Mouse (Mus musculus) midbrain, embryonic 16.5 days (tissue): ENCODE results near the gene Gm37240. TPM values are rescaled to one million over a fixed set of nuclear protein-coding genes. Genes with fewer than 3 reads are reported as not detected.

Source experiments
- ATAC-seq: fragments of 200-750 bp; cut with Nextera tagmentation; 2 replicates; pipeline ENCODE4 v1.8.0; 2017; ENCODE audit warnings: moderate TSS enrichment
- H3K27ac ChIP-seq: fragments of 300-500 bp; sonication (generic); 2 replicates; pipeline ENCODE4 v1.5.1; 2014; ENCODE audit warnings: mild to moderate bottlenecking, low read length, mixed read lengths
- H3K27me3 ChIP-seq: fragments of 300-500 bp; sonication (generic); 2 replicates; pipeline ENCODE4 v1.6.1; 2014; ENCODE audit warnings: low read depth, low read length, mixed read lengths; ENCODE audit not compliant: control insufficient read depth, insufficient read depth
- H3K36me3 ChIP-seq: fragments of 300-500 bp; sonication (generic); 2 replicates; pipeline ENCODE4 v1.6.1; 2014; ENCODE audit warnings: mild to moderate bottlenecking, low read length, moderate library complexity, mixed read lengths; ENCODE audit not compliant: control insufficient read depth, insufficient read depth
- H3K4me1 ChIP-seq: fragments of 300-500 bp; sonication (generic); 2 replicates; pipeline ENCODE4 v1.6.1; 2014; ENCODE audit warnings: mild to moderate bottlenecking, low read length, mixed read lengths; ENCODE audit not compliant: control insufficient read depth, insufficient read depth
- H3K4me2 ChIP-seq: fragments of 300-500 bp; sonication (generic); 2 replicates; pipeline ENCODE4 v1.6.1; 2014; ENCODE audit warnings: mild to moderate bottlenecking, low read length, mixed read lengths
- H3K4me3 ChIP-seq: fragments of 300-500 bp; sonication (generic); 2 replicates; pipeline ENCODE4 v1.5.1; 2014; ENCODE audit warnings: low read depth, mild to moderate bottlenecking, low read length, moderate library complexity, mixed read lengths
- H3K9ac ChIP-seq: fragments of 300-500 bp; sonication (generic); 2 replicates; pipeline ENCODE4 v1.6.1; 2014; ENCODE audit warnings: low read depth, low read length, mixed read lengths
- H3K9me3 ChIP-seq: fragments of 300-500 bp; sonication (generic); replicated peaks from 2 replicates; pipeline ENCODE4 v1.6.1; 2014; ENCODE audit warnings: mild to moderate bottlenecking, low read length, mixed read lengths; ENCODE audit not compliant: control insufficient read depth, poor library complexity, severe bottlenecking
- WGBS: fragments of 180-500 bp; shearing (Covaris S2); extraction: QIAGEN DNeasy Blood & Tissue Kit; methylation state at CpG from one replicate; pipeline ENCODE4 v1.1.7; 2014; 5-methylcytosine and 5-hydroxymethylcytosine counted together
- polyA plus RNA-seq: library from polyadenylated mRNA; unstranded; fragments of >200 nt; fragmentation: Nextera tagmentation; extraction: Ambion mirVana; gene quantifications from 2 replicates; pipeline ENCODE4 v1.2.1, GENCODE M21; 2015

Gene Gm37240
- polyA plus RNA-seq, 1 experiment from 2014 or later = 0.26 TPM

GRCm38 (mm10) chr3:85236546-85236945 is 650.8 kb downstream of the Gm37240 start:
- no peaks in the 10 kb centered on the region for H3K27me3 ChIP-seq
- no peaks in the 10 kb centered on the region for H3K9me3 ChIP-seq
- no peaks in the 10 kb centered on the region for H3K36me3 ChIP-seq
- H3K4me1 ChIP-seq = no peaks in the 10 kb centered on the region
- no peak overlapping the region for H3K4me3 ChIP-seq
- no peak overlapping the region for H3K4me2 ChIP-seq
- WGBS = 83% methylated on average over 3 of the region's 3 CpGs
- H3K27ac ChIP-seq = no peak overlapping the region
- no peak overlapping the region for H3K9ac ChIP-seq
- ATAC-seq = no peak

DNA sequence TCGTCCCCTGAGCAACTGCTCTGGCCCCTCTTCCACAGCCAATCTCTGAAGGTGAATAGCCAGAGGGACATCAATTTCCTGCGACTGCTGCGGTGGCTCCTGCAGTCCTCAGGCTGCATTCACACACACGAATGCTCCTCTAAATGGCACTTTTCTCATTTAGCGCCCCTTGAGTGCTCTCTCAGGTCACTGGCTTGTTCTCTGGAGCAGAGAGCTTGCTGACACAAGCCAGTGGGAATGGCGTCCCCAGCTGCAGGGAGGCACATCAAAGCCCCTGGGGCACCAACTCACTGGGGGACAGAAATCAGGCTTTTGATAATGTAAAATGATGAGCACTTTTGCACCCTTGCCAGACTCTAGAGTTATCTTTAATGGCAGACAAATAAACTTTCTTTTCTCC is 654.5 kb downstream of the Gm37240 start:
- 60% methylated on average over 6 of the region's 6 CpGs for WGBS
- H3K27me3 ChIP-seq = no peaks in the 10 kb centered on the region
- H3K36me3 ChIP-seq = no peaks in the 10 kb centered on the region

GRCm38 (mm10) chr3:85222046-85222445 is 665.3 kb downstream of the Gm37240 start:
- 81% methylated on average over 5 of the region's 5 CpGs for WGBS
- H3K36me3 ChIP-seq = no peaks in the 10 kb centered on the region
- no peak overlapping the region for H3K27ac ChIP-seq
- no peak overlapping the region for H3K9ac ChIP-seq
- H3K27me3 ChIP-seq = no peaks in the 10 kb centered on the region
- H3K9me3 ChIP-seq = no peaks in the 10 kb centered on the region
- no peak overlapping the region for H3K4me2 ChIP-seq
- ATAC-seq = no peak
- no peak overlapping the region for H3K4me3 ChIP-seq
- H3K4me1 ChIP-seq = no peaks in the 10 kb centered on the region

More for the DNA sequence above, 654.5 kb downstream of the Gm37240 start:
- ATAC-seq = no peak
- Histone ChIP-seq H3K4me3 (no peak overlapping the region), H3K9ac (no peak overlapping the region), H3K27ac (no peak overlapping the region), H3K4me2 (no peak overlapping the region), H3K4me1 (no peaks in the 10 kb centered on the region), H3K9me3 (no peaks in the 10 kb centered on the region)

DNA sequence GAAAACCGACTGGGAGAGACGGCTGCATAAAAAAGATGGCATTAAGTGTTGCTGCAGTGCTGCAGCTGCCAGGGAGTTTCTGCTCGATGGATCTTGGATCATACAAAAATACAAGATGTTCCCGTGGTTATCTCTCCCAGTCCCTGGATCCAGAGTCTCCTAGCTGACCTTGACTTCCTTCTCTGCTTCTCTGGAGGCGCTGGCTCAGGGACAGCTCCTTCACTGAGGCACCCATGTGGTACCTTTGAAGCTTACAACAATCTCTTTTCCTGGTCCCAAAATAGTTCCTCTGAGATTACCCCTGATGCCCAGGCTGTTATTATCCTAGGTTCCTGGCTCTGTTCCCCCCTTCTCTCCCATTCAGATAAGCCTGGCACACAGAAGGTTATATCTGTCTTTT is 672.4 kb downstream of the Gm37240 start:
- H3K36me3 ChIP-seq = no peaks in the 10 kb centered on the region
- no peak overlapping the region for H3K4me3 ChIP-seq
- no peak overlapping the region for H3K9ac ChIP-seq
- no peaks in the 10 kb centered on the region for H3K27me3 ChIP-seq
- no peak for ATAC-seq
- H3K27ac ChIP-seq = no peak overlapping the region
- no peaks in the 10 kb centered on the region for H3K4me1 ChIP-seq
- H3K4me2 ChIP-seq = no peak overlapping the region
- no peaks in the 10 kb centered on the region for H3K9me3 ChIP-seq
- WGBS = 82% methylated on average over 5 of the region's 5 CpGs

- Histone ChIP-seq H3K27ac (no peak overlapping the region), H3K27me3 (no peaks in the 10 kb centered on the region), H3K4me1 (no peaks in the 10 kb centered on the region), H3K9ac (no peak overlapping the region), H3K36me3 (no peaks in the 10 kb centered on the region), H3K4me3 (no peak overlapping the region), H3K4me2 (no peak overlapping the region), H3K9me3 (no peaks in the 10 kb centered on the region)
- WGBS = 77% methylated on average over 9 of the region's 9 CpGs
- ATAC-seq = no peak
Measured at GRCm38 (mm10) chr3:85212751-85213350, 674.5 kb downstream of the Gm37240 start.

DNA sequence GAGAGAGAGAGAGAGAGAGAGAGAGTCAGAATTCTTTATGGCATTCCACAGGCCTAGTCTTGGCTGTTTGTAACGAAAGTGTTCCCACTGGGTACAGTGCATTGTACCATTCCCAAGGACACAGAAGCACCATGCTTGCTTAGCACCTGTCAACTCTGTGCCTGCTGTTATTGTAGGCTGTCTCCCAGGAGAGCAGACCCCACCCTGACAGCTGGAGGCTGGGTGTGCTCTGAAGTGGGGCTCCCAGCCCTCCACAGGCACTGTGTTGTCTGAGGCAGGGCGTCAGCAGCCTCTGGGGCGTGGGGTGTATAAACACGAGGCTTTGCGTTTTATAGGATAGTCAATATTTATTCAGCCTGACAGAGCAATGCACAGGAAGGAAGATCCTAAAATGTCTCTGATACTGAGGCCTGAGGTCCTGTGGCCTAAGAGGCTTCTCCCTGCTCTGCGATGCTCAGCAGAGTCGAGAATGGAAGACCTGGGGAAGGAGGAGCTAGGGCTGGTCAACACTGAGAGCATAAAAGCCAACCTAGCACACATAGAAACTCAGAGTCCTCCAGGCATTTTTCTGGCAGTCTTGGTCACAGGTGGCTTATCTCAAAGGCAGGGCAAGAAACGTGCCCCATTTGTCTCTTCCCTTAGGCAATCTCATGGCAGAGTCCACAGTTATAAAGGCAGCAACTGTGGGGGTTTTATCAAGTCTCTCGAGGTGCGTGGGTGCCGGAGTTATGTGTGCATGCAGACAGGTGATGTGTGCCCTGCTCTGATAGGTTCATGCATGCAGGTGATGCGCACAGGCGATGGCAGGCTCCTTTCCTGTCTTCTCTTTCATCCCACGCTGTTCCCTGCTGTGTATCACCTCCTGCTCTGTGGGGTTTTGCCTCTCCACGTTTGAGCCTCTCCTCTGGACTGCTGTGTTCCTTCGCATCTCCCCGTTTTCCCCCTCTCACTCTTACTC is 677.2 kb downstream of the Gm37240 start:
- Histone ChIP-seq H3K27ac (no peak overlapping the region), H3K9me3 (no peaks in the 10 kb centered on the region), H3K27me3 (no peaks in the 10 kb centered on the region), H3K4me1 (no peaks in the 10 kb centered on the region), H3K4me3 (no peak overlapping the region), H3K4me2 (no peak overlapping the region), H3K9ac (no peak overlapping the region), H3K36me3 (no peaks in the 10 kb centered on the region)
- ATAC-seq = no peak
- 74% methylated on average over 17 of the region's 17 CpGs for WGBS

DNA sequence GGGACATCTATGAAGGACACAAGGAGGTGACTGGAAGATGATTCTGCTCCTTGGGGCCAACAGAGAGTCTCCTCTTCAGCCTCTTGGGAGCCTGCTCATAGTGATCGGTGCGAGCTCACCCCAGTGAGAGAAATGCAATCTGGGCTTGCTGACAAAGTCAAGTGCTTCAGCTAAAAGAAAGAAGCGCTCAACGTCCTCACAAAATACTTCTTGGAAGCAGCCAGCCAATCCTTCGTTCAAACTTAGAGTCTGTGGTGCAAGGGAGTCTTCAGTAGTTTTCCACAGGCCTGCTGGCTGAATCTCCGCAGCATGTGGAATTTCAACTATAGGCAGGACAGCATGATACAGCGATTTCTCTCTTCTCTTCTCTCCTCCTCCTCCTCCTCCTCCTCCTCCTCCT is 680.8 kb downstream of the Gm37240 start:
- H3K9me3 ChIP-seq = no peaks in the 10 kb centered on the region
- no peak overlapping the region for H3K27ac ChIP-seq
- H3K36me3 ChIP-seq = no peaks in the 10 kb centered on the region
- no peaks in the 10 kb centered on the region for H3K4me1 ChIP-seq
- no peak overlapping the region for H3K9ac ChIP-seq
- no peak overlapping the region for H3K4me3 ChIP-seq
- H3K27me3 ChIP-seq = no peaks in the 10 kb centered on the region
- no peak for ATAC-seq
- WGBS = 89% methylated on average over 7 of the region's 7 CpGs
- no peak overlapping the region for H3K4me2 ChIP-seq

DNA sequence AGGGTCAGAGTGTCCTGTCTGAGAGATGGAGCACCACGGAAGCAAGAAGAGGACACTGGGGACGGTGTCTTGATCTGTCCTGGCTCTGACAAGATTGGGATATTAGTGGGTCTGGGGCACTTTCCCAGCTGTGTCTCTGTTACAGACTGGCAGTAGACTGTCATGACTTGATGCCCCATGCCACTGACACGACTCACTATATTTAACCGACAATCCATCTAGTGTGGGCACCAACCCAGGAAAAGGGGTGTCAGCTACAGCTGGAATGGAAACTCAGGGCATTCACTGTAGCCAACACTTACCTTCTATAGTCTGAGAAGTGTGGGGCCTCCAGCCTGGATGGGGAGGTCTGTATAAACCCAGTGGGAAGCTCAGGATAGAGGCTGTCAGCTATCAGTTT is 681.4 kb downstream of the Gm37240 start:
- no peak for ATAC-seq
- Histone ChIP-seq H3K4me2 (no peak overlapping the region), H3K9me3 (no peaks in the 10 kb centered on the region), H3K4me3 (no peak overlapping the region), H3K9ac (no peak overlapping the region), H3K4me1 (no peaks in the 10 kb centered on the region), H3K36me3 (no peaks in the 10 kb centered on the region), H3K27ac (no peak overlapping the region), H3K27me3 (no peaks in the 10 kb centered on the region)
- 97% methylated on average over 4 of the region's 4 CpGs for WGBS

DNA sequence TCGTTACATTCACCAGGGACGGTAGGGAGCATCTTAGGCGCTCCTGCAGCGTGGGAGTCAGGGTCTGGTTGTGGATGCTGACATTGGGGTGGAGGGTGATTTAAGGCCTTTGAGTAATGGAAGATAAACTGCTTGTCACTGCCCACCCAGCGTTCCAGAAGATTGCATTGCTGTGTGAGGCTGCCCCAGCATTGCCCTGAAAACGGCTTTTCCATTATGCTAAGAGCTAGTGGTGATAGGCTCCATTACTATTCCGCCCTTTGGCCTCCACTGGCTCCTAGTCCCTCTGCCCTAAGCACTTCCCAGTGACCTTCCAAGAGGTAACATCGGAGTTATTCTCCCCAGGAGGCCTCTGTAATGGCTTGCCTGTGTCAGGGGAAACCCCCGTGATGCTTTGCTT is 683.7 kb downstream of the Gm37240 start:
- Histone ChIP-seq H3K4me3 (no peak overlapping the region), H3K4me1 (no peaks in the 10 kb centered on the region), H3K27ac (no peak overlapping the region), H3K9me3 (no peaks in the 10 kb centered on the region), H3K4me2 (no peak overlapping the region), H3K36me3 (no peaks in the 10 kb centered on the region), H3K9ac (no peak overlapping the region), H3K27me3 (no peaks in the 10 kb centered on the region)
- WGBS = 69% methylated on average over 9 of the region's 9 CpGs
- ATAC-seq = no peak
